Mouse (Mus musculus) Patski (cell line): ENCODE measurements at regions not wholly inside any gene's neighbourhood (a gene's known extent, or its start where the extent isn't known, plus 50 kb on each side); places are given as distances from the start of the nearest gene placed in this dataset.
A peak's percentile ranks its signal among the peaks of the same experiment; 100 is the strongest.

ENCODE experiments used
- ATAC-seq: fragments of 100-300 bp; one replicate; pipeline ENCODE4 v1.8.0; 2021
- CTCF ChIA-PET: fragments of 350-600 bp; sonication (Branson Sonifier 250); formaldehyde crosslinking; loops from one replicate; lab custom pipeline; 2022; ENCODE audit warnings: inconsistent platforms; lab: Charles Lee
- POLR2A ChIA-PET: fragments of 350-600 bp; sonication (Branson Sonifier 250); formaldehyde crosslinking; loops from one replicate; lab custom pipeline; 2022; ENCODE audit warnings: antibody characterized with exemption, inconsistent platforms; lab: Charles Lee
- DNase-seq: peaks from one replicate; pipeline ENCODE4 v3.0.0-alpha.2; 2011; ENCODE audit warnings: low read depth, low spot score
- H3K27me3 ChIP-seq: fragments of 371-371 bp; one replicate; pipeline ENCODE4 v1.5.1; 2021
- CTCF ChIP-seq: fragments of 100-300 bp; IDR thresholded peaks from one replicate; pipeline ENCODE4 v1.5.1; 2021
- in situ Hi-C: fragments of 300-500 bp; cut with MboI; formaldehyde crosslinking; loops from 3 replicates; pipeline ENCODE4 v1.11.1; 2018; ENCODE audit warnings: low pct_unique_long_range_greater_than_20kb, mixed read lengths

DNA sequence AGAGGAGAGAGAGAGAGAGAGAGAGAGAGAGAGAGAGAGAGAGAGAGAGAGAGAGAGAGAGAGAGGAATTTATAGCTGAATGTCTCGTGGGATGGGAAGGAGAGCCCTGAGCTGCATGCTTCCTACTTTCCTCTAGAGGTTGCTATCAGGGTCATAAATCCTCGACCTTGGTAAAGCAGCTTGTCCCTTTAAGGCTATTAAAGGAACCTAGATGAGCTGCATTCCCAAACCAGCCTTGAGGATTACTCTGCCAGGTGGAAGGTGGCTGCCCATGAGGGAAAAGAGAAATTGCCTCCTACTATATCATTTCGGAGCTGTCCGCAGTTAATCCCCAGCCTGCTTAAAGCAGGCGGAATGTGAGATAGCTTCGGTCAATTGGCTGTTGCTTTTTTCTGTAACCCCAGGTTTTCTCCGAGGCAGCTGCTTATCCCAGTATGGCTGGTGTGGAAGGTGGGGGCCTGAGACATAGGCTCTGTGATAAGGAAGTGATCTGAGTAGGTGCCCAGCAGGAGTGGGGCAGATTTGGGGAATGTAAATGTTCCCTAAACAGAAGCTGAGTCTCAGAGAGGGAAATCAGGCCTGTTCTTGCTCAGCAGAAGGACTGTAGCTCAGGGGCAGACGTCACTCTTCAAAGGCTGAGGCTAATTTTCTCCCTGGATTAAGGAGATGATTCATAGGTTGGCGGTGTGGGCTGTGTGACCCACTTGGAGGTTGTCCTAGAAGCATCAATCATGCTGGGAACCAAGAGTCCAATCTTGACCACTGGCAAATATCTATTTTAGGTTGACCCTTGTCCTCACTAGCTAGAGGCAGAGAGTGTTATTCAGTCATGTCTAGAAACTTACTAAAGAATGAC, 255.2 kb upstream of the Camk1g start:
- POLR2A ChIA-PET = no interaction called here
- ATAC-seq (peak; percentile 77), DNase-seq (no peak)
- no peak for TF ChIP-seq CTCF
- in situ Hi-C loops = no loop called here
- peaks cover 34% of the 10 kb centered on the region for H3K27me3 ChIP-seq
- CTCF ChIA-PET = interaction anchor here (1.3 kb wide), 1 partner anchor 32 kb away, joined by 3 read pairs; no protein-coding TSS in a partner anchor

DNA sequence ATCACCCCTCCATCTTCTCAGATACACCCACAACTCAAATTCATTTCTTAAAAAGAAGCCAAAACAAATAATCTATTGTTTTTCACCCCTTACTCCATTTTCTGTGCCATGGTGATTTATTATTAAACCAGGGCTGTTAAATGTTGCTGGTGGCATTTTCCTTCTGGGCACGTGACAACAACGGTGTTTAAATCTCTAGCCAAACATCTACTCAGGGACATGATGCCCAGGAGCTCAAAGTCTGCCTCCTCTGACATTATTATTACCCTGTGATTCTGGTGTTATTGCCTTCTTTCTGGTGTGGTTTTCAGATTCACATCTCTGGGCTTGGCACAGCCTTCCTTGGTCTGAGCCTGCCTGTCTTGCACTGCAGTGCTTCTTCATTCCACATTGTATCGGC, 253.5 kb upstream of the Camk1g start:
- ATAC-seq (no peak), DNase-seq (no peak)
- in situ Hi-C loops = no loop called here
- H3K27me3 ChIP-seq = peaks cover 21% of the 10 kb centered on the region
- no peak for TF ChIP-seq CTCF
- ChIA-PET POLR2A (no interaction called here), CTCF (no interaction called here)

DNA sequence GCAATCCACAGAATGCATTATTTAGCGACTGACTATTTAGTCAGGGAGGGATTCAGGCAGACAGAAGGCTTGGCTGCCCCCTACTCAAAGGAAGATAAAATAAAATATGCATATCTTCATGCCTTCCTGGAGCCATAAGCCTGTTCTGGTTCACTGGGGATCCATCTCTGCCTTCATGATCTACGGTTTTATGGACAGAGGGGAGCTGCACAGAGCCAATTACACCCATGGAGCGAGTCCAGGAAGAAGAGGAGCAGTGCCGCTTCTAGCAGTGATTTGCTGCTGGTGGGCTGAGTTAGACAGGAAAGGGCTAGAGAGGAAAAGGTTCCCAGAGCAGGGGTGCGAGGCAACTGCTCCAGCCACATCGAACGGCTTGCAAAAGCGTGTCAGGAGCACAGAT, 248.2 kb upstream of the Camk1g start:
- peaks cover 6% of the 10 kb centered on the region for H3K27me3 ChIP-seq
- no peak for TF ChIP-seq CTCF
- DNase-seq (no peak), ATAC-seq (no peak)
- in situ Hi-C loops = no loop called here
- ChIA-PET CTCF (no interaction called here), POLR2A (no interaction called here)

DNA sequence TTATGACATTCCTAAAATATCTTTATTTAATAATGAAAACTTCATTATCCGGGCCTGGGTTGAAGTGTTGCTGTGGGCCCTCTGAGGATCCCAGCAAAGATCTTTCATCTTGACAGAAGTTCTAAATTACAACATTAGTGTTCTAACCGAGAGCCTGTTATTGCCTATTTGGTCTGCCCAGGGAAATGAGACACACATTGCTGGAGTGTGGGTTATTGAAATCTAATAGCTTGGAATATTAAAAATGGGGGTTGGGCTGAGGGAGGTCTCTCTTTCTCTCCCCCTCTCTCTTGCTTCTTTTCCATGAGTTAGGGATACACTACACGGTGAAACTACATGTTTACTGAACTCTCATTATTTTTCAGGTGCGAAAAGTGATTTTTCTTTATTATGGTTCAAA, 240.4 kb upstream of the Camk1g start:
- no peaks in the 10 kb centered on the region for H3K27me3 ChIP-seq
- ChIA-PET CTCF (interaction anchor here (1.2 to 2.0 kb wide), 2 partner anchors 9 to 32 kb away, joined by 3 to 4 read pairs; no protein-coding TSS in a partner anchor), POLR2A (no interaction called here)
- DNase-seq (no peak), ATAC-seq (no peak)
- TF ChIP-seq CTCF = no peak
- in situ Hi-C loops = no loop called here

DNA sequence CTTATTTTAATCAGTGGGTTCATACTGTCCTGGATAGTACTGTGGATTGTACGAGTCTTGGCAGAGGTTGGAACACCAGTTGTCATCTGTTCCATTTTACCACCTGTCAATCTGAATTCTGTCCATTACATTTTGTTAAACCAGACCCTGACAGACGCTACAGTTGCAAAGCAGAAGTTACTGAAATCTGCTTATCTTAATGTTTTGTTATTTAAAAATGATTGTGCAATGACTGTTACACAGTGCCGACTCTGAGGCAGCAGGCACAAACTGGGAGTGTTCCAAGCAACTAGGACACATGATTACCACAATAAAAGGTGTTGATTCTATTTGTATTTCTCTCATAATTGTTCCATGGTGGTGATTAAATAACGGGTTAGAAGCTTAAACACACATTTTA, 229.8 kb upstream of the Camk1g start:
- TF ChIP-seq CTCF = no peak
- POLR2A ChIA-PET = no interaction called here
- CTCF ChIA-PET = interaction anchor here (1.0 to 1.7 kb wide), 2 partner anchors 12 to 15 kb away, joined by 3 to 6 read pairs; no protein-coding TSS in a partner anchor

DNA sequence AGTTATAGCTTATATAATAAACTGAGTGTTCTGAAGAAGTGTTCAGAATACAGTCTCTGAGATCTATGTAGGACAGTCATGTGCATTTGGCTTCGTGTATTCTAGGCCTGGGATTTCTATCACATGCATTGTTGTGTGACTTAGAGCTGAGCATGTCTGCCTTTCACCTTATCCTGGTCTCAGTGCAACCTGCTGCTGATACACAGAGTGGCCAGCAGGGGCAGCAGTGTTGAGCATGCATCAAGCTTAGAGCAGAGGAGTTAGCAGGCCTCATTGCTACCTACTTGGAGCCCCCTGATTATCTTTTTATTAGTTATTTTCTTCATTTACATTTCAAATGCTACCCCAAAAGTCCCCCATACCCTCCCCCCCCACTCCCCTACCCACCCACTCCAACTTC, 229.1 kb upstream of the Camk1g start:
- ATAC-seq = no peak
- DNase-seq = no peak
- TF ChIP-seq CTCF = peak; percentile 70
- H3K27me3 ChIP-seq = no peaks in the 10 kb centered on the region
- ChIA-PET CTCF (interaction anchor here (0.8 to 1.7 kb wide), 4 partner anchors 9 to 149 kb away, joined by 3 to 9 read pairs (median 4); no protein-coding TSS in a partner anchor), POLR2A (interaction anchor here (1.0 kb wide), 1 partner anchor 9 kb away, joined by 3 read pairs; no protein-coding TSS in a partner anchor)
- in situ Hi-C loops = no loop called here

More for the DNA sequence above, 229.8 kb upstream of the Camk1g start:
- DNase-seq (no peak), ATAC-seq (no peak)
- no peaks in the 10 kb centered on the region for H3K27me3 ChIP-seq
- in situ Hi-C loops = no loop called here

GRCm38 (mm10) chr1:193590301-193590829, 220.3 kb upstream of the Camk1g start:
- ATAC-seq (peak; percentile 17), DNase-seq (no peak)
- ChIA-PET CTCF (interaction anchor here (0.7 to 5.6 kb wide), 8 partner anchors 8 to 204 kb away, joined by 3 to 43 read pairs (median 9); no protein-coding TSS in a partner anchor), POLR2A (interaction anchor here (0.5 to 0.8 kb wide), 2 partner anchors 8 to 279 kb away, joined by 3 read pairs; no protein-coding TSS in a partner anchor)
- no peaks in the 10 kb centered on the region for H3K27me3 ChIP-seq
- in situ Hi-C loops = no loop called here
- TF ChIP-seq CTCF = no peak

GRCm38 (mm10) chr1:193588477-193589464, 218.7 kb upstream of the Camk1g start:
- ChIA-PET CTCF (interaction anchor here (0.7 to 5.6 kb wide), 11 partner anchors 9 to 203 kb away, joined by 3 to 43 read pairs (median 9); no protein-coding TSS in a partner anchor), POLR2A (interaction anchor here (0.5 kb wide), 1 partner anchor 556 kb away, joined by 3 read pairs; no protein-coding TSS in a partner anchor)
- ATAC-seq (peak; percentile 76), DNase-seq (no peak)
- TF ChIP-seq CTCF = peak; percentile 85
- H3K27me3 ChIP-seq = no peaks in the 10 kb centered on the region
- in situ Hi-C loops = loop anchor here (5.0 kb wide), 2 partner anchors 81 to 196 kb away; no protein-coding TSS in a partner anchor

DNA sequence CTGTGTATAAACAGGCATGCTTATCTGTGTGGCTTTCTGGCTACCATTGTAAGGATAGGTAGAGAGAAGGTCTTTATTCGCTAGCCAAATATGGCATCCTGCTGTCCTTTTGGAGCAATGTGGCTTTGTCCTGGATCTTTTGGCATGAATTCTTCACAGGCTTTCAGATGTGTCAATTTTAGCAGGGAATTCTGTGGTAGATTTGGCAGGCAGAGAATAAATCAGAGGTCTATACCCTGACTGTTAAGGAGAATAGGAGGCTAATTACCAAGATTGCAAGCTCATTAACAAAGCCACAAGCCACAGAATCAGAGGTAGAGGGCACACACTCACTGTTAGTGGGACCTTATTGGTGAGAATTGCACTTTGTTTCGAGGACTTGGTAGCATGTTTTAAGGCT, 217.2 kb upstream of the Camk1g start:
- TF ChIP-seq CTCF = no peak
- CTCF ChIA-PET = interaction anchor here (1.9 to 5.6 kb wide), 4 partner anchors 10 to 201 kb away, joined by 11 to 43 read pairs (median 29); no protein-coding TSS in a partner anchor
- DNase-seq (no peak), ATAC-seq (no peak)
- H3K27me3 ChIP-seq = no peaks in the 10 kb centered on the region
- in situ Hi-C loops = loop anchor here (5.0 kb wide), 2 partner anchors 80 to 195 kb away; no protein-coding TSS in a partner anchor
- POLR2A ChIA-PET = no interaction called here
